ENCODE assay signal across 7 mouse cellular contexts in genomic region chr12:111678997-111679396, GRCm38 (mm10). TPM values are rescaled to one million over a fixed set of nuclear protein-coding genes. Genes with fewer than 3 reads are reported as not detected.
DNase-seq lines count a peak whose midpoint lies in the region; ATAC-seq lines count a peak whose summit lies in the region.

No protein-coding gene starts in this region.

- no peak for DNase-seq in neural tube, embryonic 11.5 days (ENCODE audit: low spot score)
- DNase-seq in neural tube, embryonic 10.5 days (ENCODE audit: extremely low spot score, low spot score): no peak
- DNase-seq in forebrain, embryonic 10.5 days (ENCODE audit: extremely low spot score, low spot score): no peak
- no peak for DNase-seq in liver, embryonic 13.5 days
- no peak for DNase-seq in urinary bladder, postnatal 36 days (ENCODE audit: low spot score in 2 of 2)

- peaks cover 16% of the 10 kb centered on the region for H3K4me1 ChIP-seq in neural tube, embryonic 11.5 days (ENCODE audit: control insufficient read depth, insufficient read depth, low read length)
- peaks cover 47% of the 10 kb centered on the region for H3K4me1 ChIP-seq in forebrain, embryonic 10.5 days
- peaks cover 44% of the 10 kb centered on the region for H3K4me1 ChIP-seq in liver, embryonic 13.5 days (replicated peaks)

- peaks cover 3% of the 10 kb centered on the region for H3K36me3 ChIP-seq in neural tube, embryonic 11.5 days (ENCODE audit: control insufficient read depth, insufficient read depth, low read length)
- peaks cover 50% of the 10 kb centered on the region for H3K36me3 ChIP-seq in forebrain, embryonic 10.5 days (replicated peaks)
- H3K36me3 ChIP-seq in liver, embryonic 13.5 days: peaks cover 44% of the 10 kb centered on the region

- H3K27me3 ChIP-seq in neural tube, embryonic 11.5 days (ENCODE audit: control insufficient read depth, insufficient read depth, low read length): peaks cover 2% of the 10 kb centered on the region
- H3K27me3 ChIP-seq in forebrain, embryonic 10.5 days (ENCODE audit: poor library complexity, severe bottlenecking): peaks cover 28% of the 10 kb centered on the region
- H3K27me3 ChIP-seq in liver, embryonic 13.5 days: peaks cover 20% of the 10 kb centered on the region

- H3K27ac ChIP-seq in neural tube, embryonic 11.5 days (ENCODE audit: low read depth, low read length): no peak overlapping the region
- H3K27ac ChIP-seq in forebrain, embryonic 10.5 days: peak overlapping the region; percentile 95
- H3K27ac ChIP-seq in liver, embryonic 13.5 days: peak overlapping the region; percentile 43

- no peak for ATAC-seq in neural tube, embryonic 11.5 days (ENCODE audit: insufficient read depth, low FRiP score, low TSS enrichment)
- no peak for ATAC-seq in liver, embryonic 13.5 days (ENCODE audit: low read depth)
- ATAC-seq in frontal cortex, adult (ENCODE audit: low TSS enrichment): no peak
- no peak for ATAC-seq in granulocyte monocyte progenitor cell, adult 5-6 weeks (replicated peaks; ENCODE audit: poor library complexity, severe bottlenecking)

- H3K4me3 ChIP-seq in neural tube, embryonic 11.5 days (ENCODE audit: low read depth, low read length): peak overlapping the region; percentile 93
- H3K4me3 ChIP-seq in forebrain, embryonic 10.5 days: peak overlapping the region; percentile 98
- H3K4me3 ChIP-seq in liver, embryonic 13.5 days (replicated peaks): peak overlapping the region; percentile 89

- peak overlapping the region; percentile 78 for H3K9ac ChIP-seq in neural tube, embryonic 11.5 days (ENCODE audit: low read length)
- peak overlapping the region; percentile 84 for H3K9ac ChIP-seq in liver, embryonic 13.5 days

- WGBS in neural tube, embryonic 11.5 days: 59% methylated on average over 7 of the region's 7 CpGs
- 59% methylated on average over 7 of the region's 7 CpGs for WGBS in forebrain, embryonic 10.5 days
- 15% methylated on average over 7 of the region's 7 CpGs for WGBS in liver, embryonic 13.5 days (ENCODE audit: insufficient replicate concordance)

- no peaks in the 10 kb centered on the region for H3K9me3 ChIP-seq in neural tube, embryonic 11.5 days (ENCODE audit: control insufficient read depth, low read length)
- no peaks in the 10 kb centered on the region for H3K9me3 ChIP-seq in forebrain, embryonic 10.5 days
- no peaks in the 10 kb centered on the region for H3K9me3 ChIP-seq in liver, embryonic 13.5 days (replicated peaks)

- H3K4me2 ChIP-seq in neural tube, embryonic 11.5 days (ENCODE audit: low read depth): peak overlapping the region; percentile 93
- peak overlapping the region; percentile 90 for H3K4me2 ChIP-seq in liver, embryonic 13.5 days

RNA-seq across cellular contexts. Expression of gene Trmt61a, which starts 1.1 kb away (rescaled TPM):
- polyA plus RNA-seq in neural tube, embryonic 11.5 days (2014; fragmentation: Nextera tagmentation; extraction: Ambion mirVana): 5.8 and 6.6 TPM in 2 replicates
- 23.7 and 23.8 TPM in 2 replicates for polyA plus RNA-seq in forebrain, embryonic 10.5 days (2016; fragmentation: Nextera tagmentation; extraction: Ambion mirVana)
- 13.2 and 14.7 TPM in 2 replicates for polyA plus RNA-seq in liver, embryonic 13.5 days (2015; fragmentation: Nextera tagmentation; extraction: Ambion mirVana)
- 18.6 and 21.9 TPM in 2 replicates for total RNA-seq in granulocyte monocyte progenitor cell, adult 5-6 weeks (2014; fragmentation: Nextera tagmentation)
- 10.0 and 10.1 TPM in 2 replicates for total RNA-seq in granulocyte monocyte progenitor cell, adult 5-6 weeks (2017)

RNA-seq across cellular contexts. Expression of gene Ckb, which starts 6.9 kb away (rescaled TPM):
- 2,083 and 2,271 TPM in 2 replicates for polyA plus RNA-seq in neural tube, embryonic 11.5 days (2014; fragmentation: Nextera tagmentation; extraction: Ambion mirVana)
- 1,567 and 1,577 TPM in 2 replicates for polyA plus RNA-seq in forebrain, embryonic 10.5 days (2016; fragmentation: Nextera tagmentation; extraction: Ambion mirVana)
- polyA plus RNA-seq in liver, embryonic 13.5 days (2015; fragmentation: Nextera tagmentation; extraction: Ambion mirVana): 42.2 and 45.1 TPM in 2 replicates
- 4.2 TPM in 1 of 2 replicates, not detected in the other for total RNA-seq in granulocyte monocyte progenitor cell, adult 5-6 weeks (2014; fragmentation: Nextera tagmentation)
- 0.57 and 1.4 TPM in 2 replicates for total RNA-seq in granulocyte monocyte progenitor cell, adult 5-6 weeks (2017)

RNA-seq across cellular contexts. Expression of gene Bag5, which starts 34.1 kb away (rescaled TPM):
- 58.8 and 60.0 TPM in 2 replicates for polyA plus RNA-seq in neural tube, embryonic 11.5 days (2014; fragmentation: Nextera tagmentation; extraction: Ambion mirVana)
- 56.5 and 57.5 TPM in 2 replicates for polyA plus RNA-seq in forebrain, embryonic 10.5 days (2016; fragmentation: Nextera tagmentation; extraction: Ambion mirVana)
- 22.4 and 23.1 TPM in 2 replicates for polyA plus RNA-seq in liver, embryonic 13.5 days (2015; fragmentation: Nextera tagmentation; extraction: Ambion mirVana)
- total RNA-seq in granulocyte monocyte progenitor cell, adult 5-6 weeks (2014; fragmentation: Nextera tagmentation): 28.0 and 32.0 TPM in 2 replicates
- total RNA-seq in granulocyte monocyte progenitor cell, adult 5-6 weeks (2017): 33.3 and 41.2 TPM in 2 replicates

RNA-seq across cellular contexts. Expression of gene Apopt1, which starts 34.1 kb away (rescaled TPM):
- 53.1 and 53.4 TPM in 2 replicates for polyA plus RNA-seq in neural tube, embryonic 11.5 days (2014; fragmentation: Nextera tagmentation; extraction: Ambion mirVana)
- polyA plus RNA-seq in forebrain, embryonic 10.5 days (2016; fragmentation: Nextera tagmentation; extraction: Ambion mirVana): 57.9 and 62.6 TPM in 2 replicates
- polyA plus RNA-seq in liver, embryonic 13.5 days (2015; fragmentation: Nextera tagmentation; extraction: Ambion mirVana): 28.8 and 30.6 TPM in 2 replicates
- 49.6 and 51.3 TPM in 2 replicates for total RNA-seq in granulocyte monocyte progenitor cell, adult 5-6 weeks (2014; fragmentation: Nextera tagmentation)
- 57.2 and 60.9 TPM in 2 replicates for total RNA-seq in granulocyte monocyte progenitor cell, adult 5-6 weeks (2017)

Comparison
In these comparisons a context has a peak if more than half of its experiments do, and no peak if none do; other contexts are left out.
1. RNA of gene Ckb, which starts 6.9 kb away (polyA plus RNA-seq): 2,083 to 2,271 TPM in neural tube, embryonic 11.5 days and 1,567 to 1,577 TPM in forebrain, embryonic 10.5 days; 42.2 to 45.1 TPM in liver, embryonic 13.5 days; every median in the first group is over 10 times any median in the second.
2. Peak in every context shown above with its lines, with median percentiles within 50 percentile points of each other: H3K4me3 ChIP-seq.